Mouse (Mus musculus) heart, postnatal 14 days (tissue): Measurements from ENCODE around the gene Dppa3. TPM values are rescaled to one million over a fixed set of nuclear protein-coding genes. Genes with fewer than 3 reads are reported as not detected.
A peak's percentile ranks its signal among the peaks of the same experiment; 100 is the strongest.

Source experiments
- DNase-seq, 2 experiments: peaks; one replicate each; pipeline ENCODE4 v3.0.0; 2021 to 2022
- intact Hi-C: fragments of 180-260 bp; cut with DNase I; formaldehyde crosslinking; loops from one replicate; pipeline ENCODE4 v1.15.1; 2025
- total RNA-seq, 2 experiments: library from RNA; stranded (reverse); gene quantifications; 2 replicates each; pipeline ENCODE4 v1.2.3; 2021

The Dppa3 gene
- total RNA-seq, 2 experiments from 2014 or later, result not detected

GRCm38 (mm10) chr6:122660601-122661379 lies 34.6 kb downstream of the Dppa3 start:
- intact Hi-C loops, result loop anchor here (10.0 kb wide), 1 partner anchor 214 kb away; the partner anchor contains the start of gene Necap1
- DNase-seq, result peak; percentile 29 to 42

GRCm38 (mm10) chr6:122662551-122663264 lies 36.5 kb downstream of the Dppa3 start:
- intact Hi-C loops, result loop anchor here (10.0 kb wide), 1 partner anchor 212 kb away; the partner anchor contains the start of gene Necap1
- DNase-seq, result peak in 1 of 2 experiments; percentile 8

GRCm38 (mm10) chr6:122663596-122664206 lies 37.5 kb downstream of the Dppa3 start:
- intact Hi-C loops, result loop anchor here (10.0 kb wide), 1 partner anchor 211 kb away; the partner anchor contains the start of gene Necap1
- DNase-seq, result no peak

GRCm38 (mm10) chr6:122665866-122666265 lies 39.7 kb downstream of the Dppa3 start:
- intact Hi-C loops, result loop anchor here (10.0 kb wide), 1 partner anchor 209 kb away; the partner anchor contains the start of gene Necap1
- DNase-seq, result no peak

GRCm38 (mm10) chr6:122667715-122668114 lies 41.5 kb downstream of the Dppa3 start:
- intact Hi-C loops, result loop anchor here (2.0 to 10.0 kb wide), 2 partner anchors 119 to 207 kb away; partner anchors contain the start of gene Necap1
- no peak for DNase-seq

GRCm38 (mm10) chr6:122668823-122669222 lies 42.6 kb downstream of the Dppa3 start:
- no peak for DNase-seq

GRCm38 (mm10) chr6:122669406-122670200 lies 43.4 kb downstream of the Dppa3 start:
- DNase-seq, result peak; percentile 78 to 90
- intact Hi-C loops, result loop anchor here (1.0 to 10.0 kb wide), 3 partner anchors 51 to 205 kb away; partner anchors contain the start of gene Necap1

More at GRCm38 (mm10) chr6:122668823-122669222, 42.6 kb downstream of the Dppa3 start:
- intact Hi-C loops, result loop anchor here (1.0 to 10.0 kb wide), 3 partner anchors 51 to 206 kb away; partner anchors contain the start of gene Necap1

GRCm38 (mm10) chr6:122670201-122670551 lies 44.0 kb downstream of the Dppa3 start:
- no peak for DNase-seq
- intact Hi-C loops, result no loop called here

GRCm38 (mm10) chr6:122670841-122671240 lies 44.6 kb downstream of the Dppa3 start:
- intact Hi-C loops, result no loop called here

GRCm38 (mm10) chr6:122672746-122673145 lies 46.5 kb downstream of the Dppa3 start:
- intact Hi-C loops, result no loop called here

More at GRCm38 (mm10) chr6:122670841-122671240, 44.6 kb downstream of the Dppa3 start:
- DNase-seq, result no peak

More at GRCm38 (mm10) chr6:122672746-122673145, 46.5 kb downstream of the Dppa3 start:
- no peak for DNase-seq

Other genes with a start within 250 kb of the Dppa3 start
- under 1 TPM in 1 of 2 experiments, not detected in 1; 0.20 TPM for gene Rimklb, start 127.6 kb upstream of the Dppa3 start, total RNA-seq
- gene Mfap5, start 120.6 kb upstream of the Dppa3 start, total RNA-seq, result 10 to 100 TPM; 82.5 to 86.0 TPM
- not detected for gene Aicda, start 72.6 kb upstream of the Dppa3 start, total RNA-seq
- 1 to 10 TPM; 3.9 to 4.8 TPM for gene Apobec1, start 24.0 kb upstream of the Dppa3 start, total RNA-seq
- not detected for gene Gdf3, start 16.3 kb upstream of the Dppa3 start, total RNA-seq
- not detected for gene Nanog, start 81.1 kb downstream of the Dppa3 start, total RNA-seq
- 1 to 10 TPM; 2.3 to 2.4 TPM for gene Slc2a3, start 175.2 kb downstream of the Dppa3 start, total RNA-seq
- gene Foxj2, start 193.5 kb downstream of the Dppa3 start, total RNA-seq, result 10 to 100 TPM; 30.9 to 31.9 TPM
- 1 to 10 TPM; 2.5 to 3.6 TPM for gene C3ar1, start 229.8 kb downstream of the Dppa3 start, total RNA-seq
- gene Necap1, start 248.1 kb downstream of the Dppa3 start, total RNA-seq, result 10 to 100 TPM; 23.8 to 25.5 TPM